Mouse (Mus musculus): ENCODE data around the gene Pam. TPM values are rescaled to one million over a fixed set of nuclear protein-coding genes. Genes with fewer than 3 reads are reported as not detected.
"Not testable (repeated sequence)": the region's sequence is repeated elsewhere in the genome, so short reads cannot be mapped to it uniquely, and the experiment has no call there.

The Pam gene
- polyA plus RNA-seq, 1 experiment from 2014 or later, result 22.3 TPM

GRCm38 (mm10) chr1:97771727-97772126 is 323.7 kb downstream of the Pam start:
- Histone ChIP-seq H3K9me3 (ENCODE audit: control insufficient read depth, low read length) (no peaks in the 10 kb centered on the region), H3K27me3 (replicated peaks; ENCODE audit: control insufficient read depth, insufficient read depth, low read length) (no peaks in the 10 kb centered on the region), H3K27ac (ENCODE audit: low read depth, low read length) (no peak overlapping the region), H3K9ac (ENCODE audit: low read depth, low read length) (no peak overlapping the region), H3K4me2 (ENCODE audit: low read length) (no peak overlapping the region), H3K36me3 (ENCODE audit: control insufficient read depth, insufficient read depth, low read length) (no peaks in the 10 kb centered on the region), H3K4me3 (ENCODE audit: low read length) (no peak overlapping the region), H3K4me1 (ENCODE audit: control insufficient read depth, insufficient read depth, low read depth, low read length) (peaks cover 17% of the 10 kb centered on the region)
- 93% methylated on average over 5 of the region's 5 CpGs for WGBS
- no peak for ATAC-seq

- H3K9me3 ChIP-seq (ENCODE audit: control insufficient read depth, low read length), result no peaks in the 10 kb centered on the region
- no peak overlapping the region for H3K9ac ChIP-seq (ENCODE audit: low read depth, low read length)
- H3K27me3 ChIP-seq (replicated peaks; ENCODE audit: control insufficient read depth, insufficient read depth, low read length), result no peaks in the 10 kb centered on the region
- no peak overlapping the region for H3K4me3 ChIP-seq (ENCODE audit: low read length)
- no peaks in the 10 kb centered on the region for H3K36me3 ChIP-seq (ENCODE audit: control insufficient read depth, insufficient read depth, low read length)
- peaks cover 17% of the 10 kb centered on the region for H3K4me1 ChIP-seq (ENCODE audit: control insufficient read depth, insufficient read depth, low read depth, low read length)
- ATAC-seq, result no peak
- H3K27ac ChIP-seq (ENCODE audit: low read depth, low read length), result no peak overlapping the region
- peak overlapping the region; percentile 66 for H3K4me2 ChIP-seq (ENCODE audit: low read length)
- 72% methylated on average over 7 of the region's 7 CpGs for WGBS
These were observed 324.3 kb downstream of the Pam start for GRCm38 (mm10) chr1:97771118-97771517.

GRCm38 (mm10) chr1:97769904-97770753 is 325.3 kb downstream of the Pam start, which contains the start of the genes Gin1 and Ppip5k2:
Gene Gin1, plus strand, starts transcription at chr1:97770172.
Gene Ppip5k2, minus strand, starts transcription at chr1:97770411.
- Histone ChIP-seq H3K4me2 (ENCODE audit: low read length) (peak within 1 kb of the TSS; percentile 66), H3K4me1 (ENCODE audit: control insufficient read depth, insufficient read depth, low read depth, low read length) (peaks cover 18% of the 10 kb centered on the region), H3K27me3 (replicated peaks; ENCODE audit: control insufficient read depth, insufficient read depth, low read length) (no peaks in the 10 kb centered on the region), H3K36me3 (ENCODE audit: control insufficient read depth, insufficient read depth, low read length) (no peaks in the 10 kb centered on the region), H3K4me3 (ENCODE audit: low read length) (peak within 1 kb of the TSS; percentile 70), H3K9me3 (ENCODE audit: control insufficient read depth, low read length) (no peaks in the 10 kb centered on the region), H3K9ac (ENCODE audit: low read depth, low read length) (peak within 1 kb of the TSS; percentile 86), H3K27ac (ENCODE audit: low read depth, low read length) (peak within 1 kb of the TSS; percentile 88)
- WGBS, result under 1% methylated on average over 57 of the region's 66 CpGs
- peak; percentile 99 for ATAC-seq

- peak overlapping the region; percentile 62 for H3K4me2 ChIP-seq (ENCODE audit: low read length)
- peak overlapping the region; percentile 86 for H3K9ac ChIP-seq (ENCODE audit: low read depth, low read length)
- H3K9me3 ChIP-seq (ENCODE audit: control insufficient read depth, low read length), result no peaks in the 10 kb centered on the region
- H3K36me3 ChIP-seq (ENCODE audit: control insufficient read depth, insufficient read depth, low read length), result no peaks in the 10 kb centered on the region
- no peaks in the 10 kb centered on the region for H3K27me3 ChIP-seq (replicated peaks; ENCODE audit: control insufficient read depth, insufficient read depth, low read length)
- peaks cover 18% of the 10 kb centered on the region for H3K4me1 ChIP-seq (ENCODE audit: control insufficient read depth, insufficient read depth, low read depth, low read length)
- H3K27ac ChIP-seq (ENCODE audit: low read depth, low read length), result peak overlapping the region; percentile 84
- peak; percentile 81 for ATAC-seq
- peak overlapping the region; percentile 70 for H3K4me3 ChIP-seq (ENCODE audit: low read length)
- WGBS, result 0% methylated on average over 40 of the region's 40 CpGs
These were observed 326.0 kb downstream of the Pam start for GRCm38 (mm10) chr1:97769294-97769903.

GRCm38 (mm10) chr1:97768906-97769293 is 326.5 kb downstream of the Pam start:
- WGBS, result 13% methylated on average over 7 of the region's 7 CpGs
- ATAC-seq, result no peak
- Histone ChIP-seq H3K9me3 (ENCODE audit: control insufficient read depth, low read length) (no peaks in the 10 kb centered on the region), H3K27me3 (replicated peaks; ENCODE audit: control insufficient read depth, insufficient read depth, low read length) (no peaks in the 10 kb centered on the region), H3K9ac (ENCODE audit: low read depth, low read length) (peak overlapping the region; percentile 86), H3K36me3 (ENCODE audit: control insufficient read depth, insufficient read depth, low read length) (no peaks in the 10 kb centered on the region), H3K27ac (ENCODE audit: low read depth, low read length) (peak overlapping the region; percentile 84), H3K4me2 (ENCODE audit: low read length) (peak overlapping the region; percentile 62), H3K4me3 (ENCODE audit: low read length) (peak overlapping the region; percentile 70), H3K4me1 (ENCODE audit: control insufficient read depth, insufficient read depth, low read depth, low read length) (peaks cover 18% of the 10 kb centered on the region)

- H3K4me1 ChIP-seq (ENCODE audit: control insufficient read depth, insufficient read depth, low read depth, low read length), result peaks cover 18% of the 10 kb centered on the region
- H3K9ac ChIP-seq (ENCODE audit: low read depth, low read length), result no peak overlapping the region; the same call in 1 of the 2 replicates
- ATAC-seq, result no peak
- H3K4me2 ChIP-seq (ENCODE audit: low read length), result peak overlapping the region; percentile 62
- no peaks in the 10 kb centered on the region for H3K27me3 ChIP-seq (replicated peaks; ENCODE audit: control insufficient read depth, insufficient read depth, low read length)
- no peaks in the 10 kb centered on the region for H3K9me3 ChIP-seq (ENCODE audit: control insufficient read depth, low read length)
- 81% methylated on average over 2 of the region's 2 CpGs for WGBS
- peak overlapping the region; percentile 70 for H3K4me3 ChIP-seq (ENCODE audit: low read length)
- no peak overlapping the region for H3K27ac ChIP-seq (ENCODE audit: low read depth, low read length)
- H3K36me3 ChIP-seq (ENCODE audit: control insufficient read depth, insufficient read depth, low read length), result no peaks in the 10 kb centered on the region
These were observed 327.4 kb downstream of the Pam start for GRCm38 (mm10) chr1:97768089-97768488.

- H3K9me3 ChIP-seq (ENCODE audit: control insufficient read depth, low read length); H3K4me2 ChIP-seq (ENCODE audit: low read length); H3K36me3 ChIP-seq (ENCODE audit: control insufficient read depth, insufficient read depth, low read length); H3K27me3 ChIP-seq (replicated peaks; ENCODE audit: control insufficient read depth, insufficient read depth, low read length); H3K9ac ChIP-seq (ENCODE audit: low read depth, low read length); H3K4me3 ChIP-seq (ENCODE audit: low read length); H3K27ac ChIP-seq (ENCODE audit: low read depth, low read length); ATAC-seq: not testable (repeated sequence)
- WGBS, result 88% methylated on average over 4 of the region's 4 CpGs
- H3K4me1 ChIP-seq (ENCODE audit: control insufficient read depth, insufficient read depth, low read depth, low read length), result peaks cover 15% of the 10 kb centered on the region
These were observed 329.7 kb downstream of the Pam start for GRCm38 (mm10) chr1:97765712-97766111.

- Histone ChIP-seq H3K9ac (ENCODE audit: low read depth, low read length) (no peak overlapping the region), H3K4me2 (ENCODE audit: low read length) (no peak overlapping the region), H3K4me3 (ENCODE audit: low read length) (no peak overlapping the region), H3K9me3 (ENCODE audit: control insufficient read depth, low read length) (no peaks in the 10 kb centered on the region), H3K27ac (ENCODE audit: low read depth, low read length) (no peak overlapping the region), H3K27me3 (replicated peaks; ENCODE audit: control insufficient read depth, insufficient read depth, low read length) (no peaks in the 10 kb centered on the region), H3K36me3 (ENCODE audit: control insufficient read depth, insufficient read depth, low read length) (peaks cover 2% of the 10 kb centered on the region; the same call in 1 of the 2 replicates), H3K4me1 (ENCODE audit: control insufficient read depth, insufficient read depth, low read depth, low read length) (0 out of 2 replicates have a peak, but pooled peaks cover 2% of the 10 kb centered on the region)
- 67% methylated on average over 6 of the region's 6 CpGs for WGBS
- ATAC-seq, result no peak
These were observed 334.0 kb downstream of the Pam start for GRCm38 (mm10) chr1:97761477-97761876.

- no peak overlapping the region for H3K27ac ChIP-seq (ENCODE audit: low read depth, low read length)
- H3K9me3 ChIP-seq (ENCODE audit: control insufficient read depth, low read length), result no peaks in the 10 kb centered on the region
- H3K4me3 ChIP-seq (ENCODE audit: low read length), result no peak overlapping the region
- 77% methylated on average over 7 of the region's 7 CpGs for WGBS
- H3K9ac ChIP-seq (ENCODE audit: low read depth, low read length), result no peak overlapping the region
- no peaks in the 10 kb centered on the region for H3K4me1 ChIP-seq (ENCODE audit: control insufficient read depth, insufficient read depth, low read depth, low read length)
- ATAC-seq, result 0 out of 2 replicates have a peak, but pooled peaks have one; percentile 11
- H3K27me3 ChIP-seq (replicated peaks; ENCODE audit: control insufficient read depth, insufficient read depth, low read length), result no peaks in the 10 kb centered on the region
- peaks cover 2% of the 10 kb centered on the region; the same call in 1 of the 2 replicates for H3K36me3 ChIP-seq (ENCODE audit: control insufficient read depth, insufficient read depth, low read length)
- H3K4me2 ChIP-seq (ENCODE audit: low read length), result no peak overlapping the region
These were observed 334.8 kb downstream of the Pam start for GRCm38 (mm10) chr1:97760598-97760997.

Measured in hindbrain, embryonic 16.5 days (tissue).